Mouse (Mus musculus): ENCODE data around the gene Adcy4. TPM values are rescaled to one million over a fixed set of nuclear protein-coding genes. Genes with fewer than 3 reads are reported as not detected.

The Adcy4 gene
- polyA plus RNA-seq (2015; fragmentation: Nextera tagmentation; extraction: Ambion mirVana): 4.0 and 5.0 TPM in 2 replicates

- Histone ChIP-seq H3K27me3 (ENCODE audit: control insufficient read depth, insufficient read depth, low read depth, low read length) (peaks cover 66% of the 10 kb centered on the region), H3K4me1 (ENCODE audit: control insufficient read depth, insufficient read depth, low read length) (peaks cover 5% of the 10 kb centered on the region; the same call in 1 of the 2 replicates), H3K9ac (ENCODE audit: low read depth, low read length) (no peak within 1 kb of the TSS), H3K4me2 (ENCODE audit: low read length) (peak within 1 kb of the TSS; percentile 25), H3K27ac (ENCODE audit: low read length) (no peak within 1 kb of the TSS), H3K36me3 (ENCODE audit: control insufficient read depth, insufficient read depth, low read length) (no peaks in the 10 kb centered on the region), H3K4me3 (ENCODE audit: low read depth, low read length) (peak within 1 kb of the TSS; percentile 14), H3K9me3 (replicated peaks; ENCODE audit: control insufficient read depth, low read length, poor library complexity, severe bottlenecking) (no peaks in the 10 kb centered on the region)
- no peak for ATAC-seq
- WGBS: 5% methylated on average over 13 of the region's 13 CpGs
Measured at GRCm38 (mm10) chr14:55783958-55784235, at the start of gene Adcy4. Gene Adcy4, minus strand, starts transcription at chr14:55784095.

- H3K36me3 ChIP-seq (ENCODE audit: control insufficient read depth, insufficient read depth, low read length): no peaks in the 10 kb centered on the region
- H3K4me3 ChIP-seq (ENCODE audit: low read depth, low read length): no peak overlapping the region
- no peak overlapping the region for H3K27ac ChIP-seq (ENCODE audit: low read length)
- no peak overlapping the region for H3K9ac ChIP-seq (ENCODE audit: low read depth, low read length)
- no peaks in the 10 kb centered on the region for H3K4me1 ChIP-seq (ENCODE audit: control insufficient read depth, insufficient read depth, low read length)
- 82% methylated on average over 4 of the region's 4 CpGs for WGBS
- H3K9me3 ChIP-seq (replicated peaks; ENCODE audit: control insufficient read depth, low read length, poor library complexity, severe bottlenecking): no peaks in the 10 kb centered on the region
- H3K27me3 ChIP-seq (ENCODE audit: control insufficient read depth, insufficient read depth, low read depth, low read length): no peaks in the 10 kb centered on the region
- no peak for ATAC-seq
- H3K4me2 ChIP-seq (ENCODE audit: low read length): no peak overlapping the region
Measured at GRCm38 (mm10) chr14:55833126-55833525, 49.2 kb upstream of the Adcy4 start.

- Histone ChIP-seq H3K9ac (ENCODE audit: low read depth, low read length) (no peak overlapping the region), H3K4me2 (ENCODE audit: low read length) (no peak overlapping the region), H3K4me3 (ENCODE audit: low read depth, low read length) (no peak overlapping the region), H3K9me3 (replicated peaks; ENCODE audit: control insufficient read depth, low read length, poor library complexity, severe bottlenecking) (no peaks in the 10 kb centered on the region), H3K27me3 (ENCODE audit: control insufficient read depth, insufficient read depth, low read depth, low read length) (peaks cover 10% of the 10 kb centered on the region), H3K36me3 (ENCODE audit: control insufficient read depth, insufficient read depth, low read length) (no peaks in the 10 kb centered on the region), H3K4me1 (ENCODE audit: control insufficient read depth, insufficient read depth, low read length) (peaks cover 12% of the 10 kb centered on the region), H3K27ac (ENCODE audit: low read length) (no peak overlapping the region)
- ATAC-seq: no peak
- WGBS: 93% methylated on average over 4 of the region's 4 CpGs
Measured at GRCm38 (mm10) chr14:55830331-55830730, 46.4 kb upstream of the Adcy4 start.

- Histone ChIP-seq H3K4me1 (ENCODE audit: control insufficient read depth, insufficient read depth, low read length) (peaks cover 16% of the 10 kb centered on the region), H3K9me3 (replicated peaks; ENCODE audit: control insufficient read depth, low read length, poor library complexity, severe bottlenecking) (no peaks in the 10 kb centered on the region), H3K27me3 (ENCODE audit: control insufficient read depth, insufficient read depth, low read depth, low read length) (peaks cover 11% of the 10 kb centered on the region), H3K9ac (ENCODE audit: low read depth, low read length) (0 out of 2 replicates have a peak overlapping the region, but pooled peaks have one; percentile 16), H3K27ac (ENCODE audit: low read length) (no peak overlapping the region), H3K4me2 (ENCODE audit: low read length) (no peak overlapping the region), H3K4me3 (ENCODE audit: low read depth, low read length) (no peak overlapping the region), H3K36me3 (ENCODE audit: control insufficient read depth, insufficient read depth, low read length) (no peaks in the 10 kb centered on the region)
- ATAC-seq: no peak
- 92% methylated on average over 14 of the region's 16 CpGs for WGBS
Measured at GRCm38 (mm10) chr14:55829854-55830253, 46.0 kb upstream of the Adcy4 start.

- Histone ChIP-seq H3K9ac (ENCODE audit: low read depth, low read length) (no peak overlapping the region), H3K36me3 (ENCODE audit: control insufficient read depth, insufficient read depth, low read length) (no peaks in the 10 kb centered on the region), H3K27me3 (ENCODE audit: control insufficient read depth, insufficient read depth, low read depth, low read length) (peaks cover 13% of the 10 kb centered on the region), H3K9me3 (replicated peaks; ENCODE audit: control insufficient read depth, low read length, poor library complexity, severe bottlenecking) (no peaks in the 10 kb centered on the region), H3K4me3 (ENCODE audit: low read depth, low read length) (no peak overlapping the region), H3K27ac (ENCODE audit: low read length) (no peak overlapping the region), H3K4me1 (ENCODE audit: control insufficient read depth, insufficient read depth, low read length) (peaks cover 24% of the 10 kb centered on the region), H3K4me2 (ENCODE audit: low read length) (no peak overlapping the region)
- no peak for ATAC-seq
- 51% methylated on average over 3 of the region's 3 CpGs for WGBS
Measured at GRCm38 (mm10) chr14:55828716-55829263, 44.9 kb upstream of the Adcy4 start.

GRCm38 (mm10) chr14:55826551-55827340 is 42.9 kb upstream of the Adcy4 start:
- peak overlapping the region; percentile 89 for H3K4me2 ChIP-seq (ENCODE audit: low read length)
- 15% methylated on average over 40 of the region's 41 CpGs for WGBS
- no peaks in the 10 kb centered on the region for H3K9me3 ChIP-seq (replicated peaks; ENCODE audit: control insufficient read depth, low read length, poor library complexity, severe bottlenecking)
- peaks cover 13% of the 10 kb centered on the region for H3K27me3 ChIP-seq (ENCODE audit: control insufficient read depth, insufficient read depth, low read depth, low read length)
- H3K4me3 ChIP-seq (ENCODE audit: low read depth, low read length): peak overlapping the region; percentile 46
- peak overlapping the region; percentile 41; the same call in 1 of the 2 replicates for H3K9ac ChIP-seq (ENCODE audit: low read depth, low read length)
- peaks cover 26% of the 10 kb centered on the region for H3K4me1 ChIP-seq (ENCODE audit: control insufficient read depth, insufficient read depth, low read length)
- ATAC-seq: no peak
- H3K36me3 ChIP-seq (ENCODE audit: control insufficient read depth, insufficient read depth, low read length): no peaks in the 10 kb centered on the region
- H3K27ac ChIP-seq (ENCODE audit: low read length): no peak overlapping the region

- Histone ChIP-seq H3K4me1 (ENCODE audit: control insufficient read depth, insufficient read depth, low read length) (peaks cover 26% of the 10 kb centered on the region), H3K4me3 (ENCODE audit: low read depth, low read length) (peak overlapping the region; percentile 46), H3K27me3 (ENCODE audit: control insufficient read depth, insufficient read depth, low read depth, low read length) (peaks cover 13% of the 10 kb centered on the region), H3K4me2 (ENCODE audit: low read length) (peak overlapping the region; percentile 89), H3K36me3 (ENCODE audit: control insufficient read depth, insufficient read depth, low read length) (no peaks in the 10 kb centered on the region), H3K27ac (ENCODE audit: low read length) (peak overlapping the region; percentile 15; the same call in 1 of the 2 replicates), H3K9me3 (replicated peaks; ENCODE audit: control insufficient read depth, low read length, poor library complexity, severe bottlenecking) (no peaks in the 10 kb centered on the region), H3K9ac (ENCODE audit: low read depth, low read length) (peak overlapping the region; percentile 41; the same call in 1 of the 2 replicates)
- no peak for ATAC-seq
- 3% methylated on average over 15 of the region's 15 CpGs for WGBS
Measured at GRCm38 (mm10) chr14:55826142-55826541, 42.2 kb upstream of the Adcy4 start.

GRCm38 (mm10) chr14:55825216-55826051 is 41.5 kb upstream of the Adcy4 start:
- no peaks in the 10 kb centered on the region for H3K9me3 ChIP-seq (replicated peaks; ENCODE audit: control insufficient read depth, low read length, poor library complexity, severe bottlenecking)
- peaks cover 13% of the 10 kb centered on the region for H3K27me3 ChIP-seq (ENCODE audit: control insufficient read depth, insufficient read depth, low read depth, low read length)
- H3K9ac ChIP-seq (ENCODE audit: low read depth, low read length): peak overlapping the region; percentile 71
- under 1% methylated on average over 18 of the region's 37 CpGs for WGBS
- no peak for ATAC-seq
- peaks cover 26% of the 10 kb centered on the region for H3K4me1 ChIP-seq (ENCODE audit: control insufficient read depth, insufficient read depth, low read length)
- peak overlapping the region; percentile 54; the same call in 1 of the 2 replicates for H3K27ac ChIP-seq (ENCODE audit: low read length)
- no peaks in the 10 kb centered on the region for H3K36me3 ChIP-seq (ENCODE audit: control insufficient read depth, insufficient read depth, low read length)
- H3K4me2 ChIP-seq (ENCODE audit: low read length): peak overlapping the region; percentile 89
- H3K4me3 ChIP-seq (ENCODE audit: low read depth, low read length): peak overlapping the region; percentile 46

All from midbrain, embryonic 16.5 days (tissue).